Mouse (Mus musculus): ENCODE results near the gene Pop4.

DNA sequence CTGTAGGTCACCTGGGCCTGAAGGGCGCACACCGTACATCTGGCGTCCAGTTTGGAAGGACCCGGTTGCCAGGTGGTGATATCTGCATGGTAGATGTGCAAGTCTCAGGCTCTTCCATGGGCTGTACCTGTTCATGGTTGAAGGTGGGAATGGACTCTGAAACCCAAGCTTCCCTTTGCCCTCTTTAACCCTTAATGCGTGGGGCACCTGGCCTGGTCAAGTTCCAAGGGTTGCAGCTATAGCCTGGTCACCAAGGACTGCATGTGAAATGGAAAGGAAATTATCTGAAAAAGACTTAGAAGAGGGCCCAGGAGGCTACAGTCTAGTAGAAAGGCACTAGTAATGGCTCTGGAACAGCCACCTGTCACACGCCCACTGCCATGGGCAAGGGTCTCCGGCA lies 50.4 kb downstream of the Pop4 start:
- no peak for TF ChIP-seq CTCF (IDR thresholded peaks at IDR 0.05; ENCODE audit: borderline replicate concordance, insufficient read depth, low read depth, low read length)
- no peak for TF ChIP-seq POLR2A (IDR thresholded peaks at IDR 0.05; ENCODE audit: borderline replicate concordance, insufficient read depth, low read length)
